Mouse (Mus musculus): ENCODE data around the gene 4930486L24Rik. TPM values are rescaled to one million over a fixed set of nuclear protein-coding genes. Genes with fewer than 3 reads are reported as not detected.
"Not testable (repeated sequence)": the region's sequence is repeated elsewhere in the genome, so short reads cannot be mapped to it uniquely, and the experiment has no call there.

Gene 4930486L24Rik
- total RNA-seq (2012; rRNA removed) (not detected in 2 replicates), total RNA-seq (2014; rRNA removed) (not detected in 2 replicates), polyA plus RNA-seq (2012; ENCODE audit: insufficient read length, low read depth) (not detected in 2 replicates)

- TF ChIP-seq TBP (conservative IDR thresholded peaks at IDR 0.05; ENCODE audit: low read depth, low read length) (no peak), SMC3 (IDR thresholded peaks at IDR 0.05; ENCODE audit: low read depth, low read length) (no peak), ZNF384 (IDR thresholded peaks at IDR 0.05; ENCODE audit: low read depth, low read length) (no peak), IRF4 (IDR thresholded peaks at IDR 0.05; ENCODE audit: low read depth, low read length) (no peak), CHD2 (IDR thresholded peaks at IDR 0.05; ENCODE audit: low read length) (no peak), ZKSCAN1 (IDR thresholded peaks at IDR 0.05; ENCODE audit: borderline replicate concordance, low read depth, low read length) (no peak), USF1 (IDR thresholded peaks at IDR 0.05; ENCODE audit: low read depth, low read length) (no peak), KAT2A (IDR thresholded peaks at IDR 0.05; ENCODE audit: insufficient replicate concordance, low read length) (no peak), CTCF (conservative IDR thresholded peaks at IDR 0.05 in 1 of 2, IDR thresholded peaks at IDR 0.05 in 1 of 2; ENCODE audit: low read depth in 2 of 2, low read length in 2 of 2) (no peak), JUND (conservative IDR thresholded peaks at IDR 0.05; ENCODE audit: low read depth, low read length) (no peak), BHLHE40 (IDR thresholded peaks at IDR 0.05; ENCODE audit: low read depth, low read length) (no peak), UBTF (IDR thresholded peaks at IDR 0.05; ENCODE audit: low read depth, low read length) (no peak), CHD1 (IDR thresholded peaks at IDR 0.05; ENCODE audit: low read depth, low read length) (no peak), RAD21 (IDR thresholded peaks at IDR 0.05; ENCODE audit: low read depth, low read length) (no peak), ZMIZ1 (IDR thresholded peaks at IDR 0.05; ENCODE audit: low read depth, low read length) (no peak), USF2 (conservative IDR thresholded peaks at IDR 0.05; ENCODE audit: low read depth, low read length) (no peak), RCOR1 (conservative IDR thresholded peaks at IDR 0.05; ENCODE audit: low read depth, low read length) (no peak), E2F4 (IDR thresholded peaks at IDR 0.05; ENCODE audit: insufficient replicate concordance, low read depth, low read length) (no peak), ETS1 (conservative IDR thresholded peaks at IDR 0.05; ENCODE audit: low read depth, low read length) (no peak), ZC3H11A (IDR thresholded peaks at IDR 0.05; ENCODE audit: low read depth, low read length) (no peak)
- H3K79me2 ChIP-seq (replicated peaks; ENCODE audit: control insufficient read depth, extremely low read depth, insufficient read depth, poor library complexity, severe bottlenecking) = no peaks in the 10 kb centered on the region
- DNase-seq (ENCODE audit: extremely low read depth) = no peak
- in situ Hi-C loops (cut with MboI; ENCODE audit: low pct_ligation_motif_present, low pct_unique_long_range_greater_than_20kb, low sequenced_read_pairs) = no loop called here
- peaks cover 36% of the 10 kb centered on the region for H3K9me3 ChIP-seq (replicated peaks; ENCODE audit: low read length)
- H3K27ac ChIP-seq (ENCODE audit: insufficient read depth, low read depth) = no peak within 1 kb of the TSS; the same call in 1 of the 2 replicates
- no peaks in the 10 kb centered on the region for H3K4me1 ChIP-seq (ENCODE audit: control insufficient read depth in 1 of 2, insufficient read depth in 2 of 2)
- H3K36me3 ChIP-seq (replicated peaks in 1 of 2; ENCODE audit: control insufficient read depth in 1 of 2, insufficient read depth in 1 of 2, low read length in 1 of 2) = no peaks in the 10 kb centered on the region
- H3K27me3 ChIP-seq (replicated peaks) = no peaks in the 10 kb centered on the region
- no peak within 1 kb of the TSS for H3K4me2 ChIP-seq (ENCODE audit: insufficient read depth, low read depth, poor library complexity, severe bottlenecking)
- H3K9ac ChIP-seq (ENCODE audit: insufficient read depth, low read depth) = no peak within 1 kb of the TSS
- dilution Hi-C loops (cut with MboI; ENCODE audit: extremely low pct_ligation_motif_present, extremely low pct_unique_long_range_greater_than_20kb, low sequenced_read_pairs) = no loop called here
- H3K4me3 ChIP-seq (replicated peaks in 1 of 3; ENCODE audit: low read depth in 2 of 3, low read length in 2 of 3, poor library complexity in 1 of 3) = no peak within 1 kb of the TSS
These were observed at the start of gene 4930486L24Rik for GRCm38 (mm10) chr13:60864281-60864680. Gene 4930486L24Rik (minus strand): TSS chr13:60864475.

GRCm38 (mm10) chr13:60904780-60905179 is 40.5 kb upstream of the 4930486L24Rik start, which contains the start of gene Tpbpb:
Gene Tpbpb (minus strand): TSS chr13:60904880.
- H3K27ac ChIP-seq (ENCODE audit: insufficient read depth, low read depth); in situ Hi-C loops (cut with MboI; ENCODE audit: low pct_ligation_motif_present, low pct_unique_long_range_greater_than_20kb, low sequenced_read_pairs); H3K27me3 ChIP-seq (replicated peaks); H3K79me2 ChIP-seq (replicated peaks; ENCODE audit: control insufficient read depth, extremely low read depth, insufficient read depth, poor library complexity, severe bottlenecking); H3K4me3 ChIP-seq (replicated peaks in 1 of 3; ENCODE audit: low read depth in 2 of 3, low read length in 2 of 3, poor library complexity in 1 of 3); H3K4me2 ChIP-seq (ENCODE audit: insufficient read depth, low read depth, poor library complexity, severe bottlenecking); H3K9ac ChIP-seq (ENCODE audit: insufficient read depth, low read depth); H3K36me3 ChIP-seq (replicated peaks in 1 of 2; ENCODE audit: control insufficient read depth in 1 of 2, insufficient read depth in 1 of 2, low read length in 1 of 2); DNase-seq (ENCODE audit: extremely low read depth); H3K4me1 ChIP-seq (ENCODE audit: control insufficient read depth in 1 of 2, insufficient read depth in 2 of 2); dilution Hi-C loops (cut with MboI; ENCODE audit: extremely low pct_ligation_motif_present, extremely low pct_unique_long_range_greater_than_20kb, low sequenced_read_pairs): not testable (repeated sequence)
- peaks cover 30% of the 10 kb centered on the region for H3K9me3 ChIP-seq (replicated peaks; ENCODE audit: low read length)

Measured in CH12.LX (cell line).